Mouse (Mus musculus) midbrain, embryonic 11.5 days (tissue): ENCODE data around the gene Dock7. TPM values are rescaled to one million over a fixed set of nuclear protein-coding genes. Genes with fewer than 3 reads are reported as not detected.
A peak's percentile ranks its signal among the peaks of the same experiment; 100 is the strongest.

Experiments used
- ATAC-seq: fragments of 200-750 bp; cut with Nextera tagmentation; 2 replicates; pipeline ENCODE4 v1.8.0; 2017; ENCODE audit warnings: moderate TSS enrichment, moderate library complexity; ENCODE audit not compliant: low FRiP score
- DNase-seq: peaks from one replicate; pipeline ENCODE4 v3.0.0; 2015; ENCODE audit warnings: low spot score; ENCODE audit errors: missing footprints
- H3K27ac ChIP-seq: fragments of 300-500 bp; sonication (generic); 2 replicates; pipeline ENCODE4 v1.5.1; 2014; ENCODE audit warnings: low read depth, low read length
- H3K27me3 ChIP-seq: fragments of 300-500 bp; sonication (generic); 2 replicates; pipeline ENCODE4 v1.6.1; 2014; ENCODE audit warnings: mild to moderate bottlenecking, low read length, moderate library complexity, mixed read lengths; ENCODE audit not compliant: control insufficient read depth, insufficient read depth
- H3K36me3 ChIP-seq: fragments of 300-500 bp; sonication (generic); 2 replicates; pipeline ENCODE4 v1.6.1; 2014; ENCODE audit warnings: mild to moderate bottlenecking, low read length, moderate library complexity, mixed read lengths; ENCODE audit not compliant: control insufficient read depth, insufficient read depth
- H3K4me1 ChIP-seq: fragments of 300-500 bp; sonication (generic); 2 replicates; pipeline ENCODE4 v1.6.1; 2014; ENCODE audit warnings: low read length; ENCODE audit not compliant: control insufficient read depth, insufficient read depth
- H3K4me2 ChIP-seq: fragments of 300-500 bp; sonication (generic); 2 replicates; pipeline ENCODE4 v1.6.1; 2014; ENCODE audit warnings: mild to moderate bottlenecking, moderate library complexity
- H3K4me3 ChIP-seq: fragments of 300-500 bp; sonication (generic); 2 replicates; pipeline ENCODE4 v1.5.1; 2014; ENCODE audit warnings: low read depth, low read length
- H3K9ac ChIP-seq: fragments of 300-500 bp; sonication (generic); 2 replicates; pipeline ENCODE4 v1.6.1; 2014; ENCODE audit warnings: low read length
- H3K9me3 ChIP-seq: fragments of 300-500 bp; sonication (generic); 2 replicates; pipeline ENCODE4 v1.6.1; 2016; ENCODE audit warnings: low read length; ENCODE audit not compliant: control insufficient read depth
- WGBS: fragments of 180-500 bp; shearing (Covaris S2); extraction: QIAGEN DNeasy Blood & Tissue Kit; methylation state at CpG from one replicate; pipeline ENCODE4 v1.1.7; 2014; 5-methylcytosine and 5-hydroxymethylcytosine counted together
- polyA plus RNA-seq: library from polyadenylated mRNA; unstranded; fragments of >200 nt; fragmentation: Nextera tagmentation; extraction: Ambion mirVana; gene quantifications from 2 replicates; pipeline ENCODE4 v1.2.1, GENCODE M21; 2014

The Dock7 gene
- polyA plus RNA-seq, 1 experiment from 2014 or later: 93.5 TPM

GRCm38 (mm10) chr4:99064524-99064923, 56.2 kb downstream of the Dock7 start:
- Histone ChIP-seq H3K36me3 (peaks cover 9% of the 10 kb centered on the region; the same call in 1 of the 2 replicates), H3K27me3 (no peaks in the 10 kb centered on the region)
- WGBS: 53% methylated on average over 5 of the region's 5 CpGs

GRCm38 (mm10) chr4:99048581-99048980, 72.1 kb downstream of the Dock7 start:
- no peaks in the 10 kb centered on the region for H3K27me3 ChIP-seq
- H3K4me1 ChIP-seq: no peaks in the 10 kb centered on the region
- peaks cover 10% of the 10 kb centered on the region; the same call in 1 of the 2 replicates for H3K36me3 ChIP-seq
- no peak overlapping the region for H3K27ac ChIP-seq
- H3K9ac ChIP-seq: no peak overlapping the region
- H3K4me3 ChIP-seq: no peak overlapping the region
- DNase-seq: no peak
- no peak for ATAC-seq
- no peaks in the 10 kb centered on the region for H3K9me3 ChIP-seq
- WGBS: 88% methylated on average over 2 of the region's 2 CpGs
- no peak overlapping the region for H3K4me2 ChIP-seq

More at GRCm38 (mm10) chr4:99064524-99064923, 56.2 kb downstream of the Dock7 start:
- ATAC-seq (0 out of 2 replicates have a peak, but pooled peaks have one; percentile 73), DNase-seq (no peak)
- Histone ChIP-seq H3K27ac (no peak overlapping the region), H3K4me3 (no peak overlapping the region), H3K4me2 (no peak overlapping the region), H3K9me3 (no peaks in the 10 kb centered on the region), H3K4me1 (no peaks in the 10 kb centered on the region), H3K9ac (no peak overlapping the region)

GRCm38 (mm10) chr4:99046471-99046870, 74.2 kb downstream of the Dock7 start:
- no peaks in the 10 kb centered on the region for H3K9me3 ChIP-seq
- no peaks in the 10 kb centered on the region for H3K4me1 ChIP-seq
- 92% methylated on average over 3 of the region's 3 CpGs for WGBS
- ATAC-seq: no peak
- no peak overlapping the region for H3K9ac ChIP-seq
- H3K36me3 ChIP-seq: peaks cover 16% of the 10 kb centered on the region
- no peak overlapping the region for H3K4me3 ChIP-seq
- H3K27ac ChIP-seq: no peak overlapping the region
- no peak overlapping the region for H3K4me2 ChIP-seq
- no peaks in the 10 kb centered on the region for H3K27me3 ChIP-seq
- no peak for DNase-seq

GRCm38 (mm10) chr4:99044854-99045253, 75.9 kb downstream of the Dock7 start:
- Histone ChIP-seq H3K27me3 (no peaks in the 10 kb centered on the region), H3K36me3 (peaks cover 13% of the 10 kb centered on the region), H3K4me2 (no peak overlapping the region), H3K27ac (no peak overlapping the region), H3K4me3 (no peak overlapping the region), H3K9ac (no peak overlapping the region), H3K9me3 (no peaks in the 10 kb centered on the region), H3K4me1 (no peaks in the 10 kb centered on the region)
- ATAC-seq: no peak
- whole genome bisulfite sequencing: 88% methylated on average over 3 of the region's 3 CpGs
- no peak for DNase-seq

GRCm38 (mm10) chr4:99032921-99033320, 87.8 kb downstream of the Dock7 start:
- Histone ChIP-seq H3K9ac (no peak overlapping the region), H3K4me1 (no peaks in the 10 kb centered on the region), H3K27ac (no peak overlapping the region), H3K36me3 (no peaks in the 10 kb centered on the region), H3K27me3 (no peaks in the 10 kb centered on the region), H3K4me2 (no peak overlapping the region), H3K4me3 (no peak overlapping the region), H3K9me3 (no peaks in the 10 kb centered on the region)
- ATAC-seq (no peak), DNase-seq (no peak)
- 91% methylated on average over 4 of the region's 4 CpGs for WGBS

GRCm38 (mm10) chr4:99030686-99031085, 90.0 kb downstream of the Dock7 start, which contains the start of gene Angptl3:
TSS of gene Angptl3 (plus strand) at chr4:99030954.
- H3K9ac ChIP-seq: no peak within 1 kb of the TSS
- WGBS: 78% methylated on average over 2 of the region's 2 CpGs
- no peaks in the 10 kb centered on the region for H3K4me1 ChIP-seq
- no peak within 1 kb of the TSS for H3K4me3 ChIP-seq
- no peak within 1 kb of the TSS for H3K27ac ChIP-seq
- DNase-seq (no peak), ATAC-seq (no peak)
- no peaks in the 10 kb centered on the region for H3K36me3 ChIP-seq
- no peak within 1 kb of the TSS for H3K4me2 ChIP-seq
- no peaks in the 10 kb centered on the region for H3K9me3 ChIP-seq
- no peaks in the 10 kb centered on the region for H3K27me3 ChIP-seq

GRCm38 (mm10) chr4:99028377-99028776, 92.3 kb downstream of the Dock7 start:
- Histone ChIP-seq H3K36me3 (no peaks in the 10 kb centered on the region), H3K4me1 (no peaks in the 10 kb centered on the region), H3K4me3 (no peak overlapping the region), H3K9me3 (no peaks in the 10 kb centered on the region), H3K4me2 (no peak overlapping the region), H3K27me3 (no peaks in the 10 kb centered on the region), H3K9ac (no peak overlapping the region), H3K27ac (no peak overlapping the region)
- WGBS: 93% methylated on average over 5 of the region's 5 CpGs
- ATAC-seq (no peak), DNase-seq (no peak)

GRCm38 (mm10) chr4:99022221-99022620, 98.5 kb downstream of the Dock7 start:
- H3K9ac ChIP-seq: no peak overlapping the region
- no peaks in the 10 kb centered on the region for H3K27me3 ChIP-seq
- H3K4me3 ChIP-seq: no peak overlapping the region
- H3K9me3 ChIP-seq: no peaks in the 10 kb centered on the region
- H3K4me1 ChIP-seq: no peaks in the 10 kb centered on the region
- no peak for DNase-seq
- no peak overlapping the region for H3K27ac ChIP-seq
- H3K4me2 ChIP-seq: no peak overlapping the region
- ATAC-seq: no peak
- no peaks in the 10 kb centered on the region for H3K36me3 ChIP-seq
- WGBS: 95% methylated on average over 8 of the region's 8 CpGs

- Histone ChIP-seq H3K36me3 (peaks cover 11% of the 10 kb centered on the region), H3K27me3 (no peaks in the 10 kb centered on the region), H3K9me3 (no peaks in the 10 kb centered on the region), H3K9ac (no peak overlapping the region), H3K4me2 (no peak overlapping the region), H3K4me3 (no peak overlapping the region), H3K27ac (no peak overlapping the region), H3K4me1 (no peaks in the 10 kb centered on the region)
- no peak for DNase-seq
- WGBS: 89% methylated on average over 4 of the region's 4 CpGs
- no peak for ATAC-seq
Measured at GRCm38 (mm10) chr4:99011039-99011438, 109.7 kb downstream of the Dock7 start.
